Comparison of ENCODE assay signal across 8 mouse cellular contexts in the genomic region with DNA sequence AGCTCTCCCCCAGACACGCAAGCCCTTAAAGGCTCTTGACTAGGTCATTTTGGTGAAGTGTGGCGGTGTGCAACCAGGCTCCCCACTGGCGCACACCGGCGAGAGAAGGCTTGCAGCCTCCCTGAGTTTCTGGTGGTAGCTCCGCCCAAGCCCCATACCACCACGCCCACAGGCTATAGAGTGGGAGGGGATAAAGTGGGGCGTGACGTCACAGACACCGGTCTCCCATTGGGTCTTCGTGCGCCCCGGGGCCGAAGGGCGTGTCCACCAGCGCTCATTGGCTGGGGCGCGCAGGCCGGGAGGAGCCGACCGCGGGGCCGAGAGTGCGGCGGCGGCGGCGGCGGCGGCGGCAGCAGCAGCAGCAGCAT. TPM values are rescaled to one million over a fixed set of nuclear protein-coding genes. Genes with fewer than 3 reads are reported as not detected.
DNase-seq lines count a peak whose midpoint lies in the region; ATAC-seq and TF ChIP-seq lines count a peak whose summit lies in the region.

A gene (plus strand): TSS at position 277 of the 368 bp plus-strand sequence.

- H3K27ac ChIP-seq in heart, embryonic 12.5 days (ENCODE audit: poor library complexity, severe bottlenecking): peak within 1 kb of the TSS; percentile 85
- H3K27ac ChIP-seq in kidney, postnatal 0 days: peak within 1 kb of the TSS; percentile 91
- peak within 1 kb of the TSS; percentile 40 for H3K27ac ChIP-seq in liver, embryonic 11.5 days (ENCODE audit: low read depth, low read length)
- H3K27ac ChIP-seq in stomach, embryonic 14.5 days (ENCODE audit: low read length): peak within 1 kb of the TSS; percentile 87; the same call in 1 of the 2 replicates

- H3K4me1 ChIP-seq in heart, embryonic 12.5 days (replicated peaks): peaks cover 17% of the 10 kb centered on the region; the same call in 1 of the 2 replicates
- 0 out of 2 replicates have a peak, but pooled peaks cover 5% of the 10 kb centered on the region for H3K4me1 ChIP-seq in kidney, postnatal 0 days (replicated peaks; ENCODE audit: insufficient read depth, low read length)
- peaks cover 6% of the 10 kb centered on the region for H3K4me1 ChIP-seq in liver, embryonic 11.5 days (replicated peaks; ENCODE audit: control insufficient read depth, insufficient read depth, low read length)
- H3K4me1 ChIP-seq in stomach, embryonic 14.5 days (ENCODE audit: control insufficient read depth, insufficient read depth, low read length): peaks cover 4% of the 10 kb centered on the region; the same call in 1 of the 2 replicates

- peak; percentile 99 for ATAC-seq in erythroid progenitor cell, adult 5-6 weeks (replicated peaks; ENCODE audit: low FRiP score, poor library complexity, severe bottlenecking)
- ATAC-seq in heart, embryonic 12.5 days (ENCODE audit: insufficient number of reproducible peaks, low FRiP score): peak; percentile 100
- ATAC-seq in kidney, postnatal 0 days (replicated peaks; ENCODE audit: low FRiP score, low read depth): peak; percentile 99
- peak; percentile 99 for ATAC-seq in liver, embryonic 11.5 days (replicated peaks; ENCODE audit: low FRiP score)
- peak; percentile 100 for ATAC-seq in stomach, embryonic 14.5 days (ENCODE audit: insufficient number of reproducible peaks, insufficient read depth, low FRiP score, low read depth)

- H3K9ac ChIP-seq in heart, embryonic 12.5 days: peak within 1 kb of the TSS; percentile 94
- H3K9ac ChIP-seq in kidney, postnatal 0 days (ENCODE audit: low read depth, low read length): peak within 1 kb of the TSS; percentile 90
- peak within 1 kb of the TSS; percentile 74 for H3K9ac ChIP-seq in liver, embryonic 11.5 days (ENCODE audit: low read depth, low read length)
- H3K9ac ChIP-seq in stomach, embryonic 14.5 days (replicated peaks; ENCODE audit: low read depth, low read length): peak within 1 kb of the TSS; percentile 68

- peak; percentile 98 for DNase-seq in CD4-positive helper T cell, adult 2 months (ENCODE audit: low read depth, low spot score)
- peak; percentile 92 for DNase-seq in brain, embryonic 18.5 days (ENCODE audit: low read depth, low spot score)
- DNase-seq in kidney, postnatal 0 days (ENCODE audit: low spot score): peak; percentile 99
- peak; percentile 97 for DNase-seq in liver, embryonic 11.5 days (ENCODE audit: low spot score)
- DNase-seq in naive thymus-derived CD4-positive, alpha-beta T cell, adult 2 months (ENCODE audit: low read depth): peak; percentile 99

- peak within 1 kb of the TSS; percentile 94 for H3K4me2 ChIP-seq in heart, embryonic 12.5 days
- peak within 1 kb of the TSS; percentile 98 for H3K4me2 ChIP-seq in kidney, postnatal 0 days (ENCODE audit: low read length)
- peak within 1 kb of the TSS; percentile 100 for H3K4me2 ChIP-seq in liver, embryonic 11.5 days
- peak within 1 kb of the TSS; percentile 99 for H3K4me2 ChIP-seq in stomach, embryonic 14.5 days (replicated peaks; ENCODE audit: low read depth, low read length)

- peak within 1 kb of the TSS; percentile 93 for H3K4me3 ChIP-seq in heart, embryonic 12.5 days
- H3K4me3 ChIP-seq in kidney, postnatal 0 days (replicated peaks; ENCODE audit: low read depth, low read length): peak within 1 kb of the TSS; percentile 82
- peak within 1 kb of the TSS; percentile 76 for H3K4me3 ChIP-seq in liver, embryonic 11.5 days (ENCODE audit: low read depth, low read length)
- H3K4me3 ChIP-seq in stomach, embryonic 14.5 days (ENCODE audit: low read depth, low read length): peak within 1 kb of the TSS; percentile 85

- TF ChIP-seq CTCF in kidney, postnatal 0 days (IDR thresholded peaks at IDR 0.05; ENCODE audit: low read depth): no peak

- peaks cover 8% of the 10 kb centered on the region for H3K36me3 ChIP-seq in heart, embryonic 12.5 days
- H3K36me3 ChIP-seq in kidney, postnatal 0 days (ENCODE audit: insufficient read depth, low read length): no peaks in the 10 kb centered on the region
- H3K36me3 ChIP-seq in liver, embryonic 11.5 days (ENCODE audit: control insufficient read depth, insufficient read depth, low read length): 0 out of 2 replicates have a peak, but pooled peaks cover 2% of the 10 kb centered on the region
- no peaks in the 10 kb centered on the region for H3K36me3 ChIP-seq in stomach, embryonic 14.5 days (ENCODE audit: control insufficient read depth, insufficient read depth, low read length)

- peaks cover 5% of the 10 kb centered on the region for H3K9me3 ChIP-seq in heart, embryonic 12.5 days (replicated peaks)
- H3K9me3 ChIP-seq in kidney, postnatal 0 days (replicated peaks; ENCODE audit: low read length): no peaks in the 10 kb centered on the region
- H3K9me3 ChIP-seq in liver, embryonic 11.5 days (ENCODE audit: control insufficient read depth, low read length): no peaks in the 10 kb centered on the region
- peaks cover 5% of the 10 kb centered on the region; the same call in 1 of the 2 replicates for H3K9me3 ChIP-seq in stomach, embryonic 14.5 days (ENCODE audit: control insufficient read depth, low read depth, low read length)

- no peaks in the 10 kb centered on the region for H3K27me3 ChIP-seq in heart, embryonic 12.5 days (replicated peaks)
- H3K27me3 ChIP-seq in kidney, postnatal 0 days (ENCODE audit: insufficient read depth, low read length): no peaks in the 10 kb centered on the region
- H3K27me3 ChIP-seq in liver, embryonic 11.5 days (replicated peaks; ENCODE audit: control insufficient read depth, insufficient read depth, low read length): 0 out of 2 replicates have a peak, but pooled peaks cover 5% of the 10 kb centered on the region
- no peaks in the 10 kb centered on the region for H3K27me3 ChIP-seq in stomach, embryonic 14.5 days (ENCODE audit: control insufficient read depth, insufficient read depth, low read length)

- 0% methylated on average over 30 of the region's 31 CpGs for WGBS in heart, embryonic 12.5 days
- WGBS in kidney, postnatal 0 days: under 1% methylated on average over 21 of the region's 31 CpGs
- under 1% methylated on average over 28 of the region's 31 CpGs for WGBS in liver, embryonic 11.5 days
- WGBS in stomach, embryonic 14.5 days: under 1% methylated on average over 31 of the region's 31 CpGs

RNA-seq across cellular contexts. Expression of the gene that starts here (rescaled TPM):
- total RNA-seq in erythroid progenitor cell, adult 5-6 weeks (2015; ENCODE audit: low replicate concordance): 11.5 and 15.9 TPM in 2 replicates
- 7.3 and 10.7 TPM in 2 replicates for total RNA-seq in erythroid progenitor cell, adult 5-6 weeks (2017; ENCODE audit: low replicate concordance)
- 69.8 and 75.7 TPM in 2 replicates for polyA plus RNA-seq in heart, embryonic 12.5 days (2016; fragmentation: Nextera tagmentation; extraction: Ambion mirVana)
- polyA plus RNA-seq in kidney, postnatal 0 days (2015; fragmentation: Nextera tagmentation; extraction: Ambion mirVana): 32.2 and 37.4 TPM in 2 replicates
- 15.0 and 15.2 TPM in 2 replicates for polyA plus RNA-seq in liver, embryonic 11.5 days (2014; fragmentation: Nextera tagmentation; extraction: Ambion mirVana)
- polyA plus RNA-seq in stomach, embryonic 14.5 days (2014; fragmentation: Nextera tagmentation; extraction: Ambion mirVana): 26.1 and 27.1 TPM in 2 replicates

Comparison
In these comparisons a context has a peak if more than half of its experiments do, and no peak if none do; other contexts are left out.
1. Peak in every context shown above with its lines: DNase-seq, ATAC-seq, H3K4me3 ChIP-seq and H3K27ac ChIP-seq.
2. H3K27ac ChIP-seq: peak in every context shown above with its lines; median percentile 91 in kidney, postnatal 0 days; 87 in stomach, embryonic 14.5 days; 85 in heart, embryonic 12.5 days; 40 in liver, embryonic 11.5 days.